Mouse (Mus musculus): ENCODE measurements around the gene Ablim1.

The Ablim1 gene

GRCm38 (mm10) chr19:57314346-57315012 is at the start of gene Ablim1:
TSS of gene Ablim1 (minus strand) at chr19:57314919.
- no peak for DNase-seq (ENCODE audit: low read depth)

GRCm38 (mm10) chr19:57363538-57363937 is 48.8 kb upstream of the Ablim1 start:
- DNase-seq (ENCODE audit: low read depth), result no peak

GRCm38 (mm10) chr19:57363076-57363475 is 48.4 kb upstream of the Ablim1 start:
- no peak for DNase-seq (ENCODE audit: low read depth)

- DNase-seq (ENCODE audit: low read depth), result no peak
Observed at GRCm38 (mm10) chr19:57362586-57362985, 47.9 kb upstream of the Ablim1 start.

GRCm38 (mm10) chr19:57361939-57362307 is 47.2 kb upstream of the Ablim1 start:
- DNase-seq (ENCODE audit: low read depth), result no peak

- DNase-seq (ENCODE audit: low read depth), result no peak
Observed at GRCm38 (mm10) chr19:57361131-57361938, 46.6 kb upstream of the Ablim1 start.

GRCm38 (mm10) chr19:57360341-57361130 is 45.8 kb upstream of the Ablim1 start, which contains the start of gene Fam160b1:
TSS of gene Fam160b1 (plus strand) at chr19:57360680.
- peak; percentile 83 for DNase-seq (ENCODE audit: low read depth)

- no peak for DNase-seq (ENCODE audit: low read depth)
Observed at GRCm38 (mm10) chr19:57359701-57360326, 45.1 kb upstream of the Ablim1 start.

- no peak for DNase-seq (ENCODE audit: low read depth)
Observed at GRCm38 (mm10) chr19:57358836-57359598, 44.3 kb upstream of the Ablim1 start.

- DNase-seq (ENCODE audit: low read depth), result peak; percentile 86
Observed at GRCm38 (mm10) chr19:57358322-57358721, 43.6 kb upstream of the Ablim1 start.

- no peak for DNase-seq (ENCODE audit: low read depth)
Observed at GRCm38 (mm10) chr19:57357811-57358210, 43.1 kb upstream of the Ablim1 start.

GRCm38 (mm10) chr19:57357244-57357643 is 42.5 kb upstream of the Ablim1 start:
- DNase-seq (ENCODE audit: low read depth), result no peak

GRCm38 (mm10) chr19:57356273-57356672 is 41.6 kb upstream of the Ablim1 start:
- DNase-seq (ENCODE audit: low read depth), result no peak

GRCm38 (mm10) chr19:57355451-57356251 is 40.9 kb upstream of the Ablim1 start:
- no peak for DNase-seq (ENCODE audit: low read depth)

GRCm38 (mm10) chr19:57354715-57355114 is 40.0 kb upstream of the Ablim1 start:
- DNase-seq (ENCODE audit: low read depth), result no peak

GRCm38 (mm10) chr19:57354050-57354449 is 39.3 kb upstream of the Ablim1 start:
- DNase-seq (ENCODE audit: low read depth), result no peak

- DNase-seq (ENCODE audit: low read depth), result no peak
Observed at GRCm38 (mm10) chr19:57353228-57353627, 38.5 kb upstream of the Ablim1 start.

GRCm38 (mm10) chr19:57352337-57352935 is 37.7 kb upstream of the Ablim1 start:
- no peak for DNase-seq (ENCODE audit: low read depth)

- no peak for DNase-seq (ENCODE audit: low read depth)
Observed at GRCm38 (mm10) chr19:57349096-57349495, 34.4 kb upstream of the Ablim1 start.

GRCm38 (mm10) chr19:57344678-57345077 is 30.0 kb upstream of the Ablim1 start:
- no peak for DNase-seq (ENCODE audit: low read depth)

Measured in c-Kit-positive CD71-negative TER-119-negative erythroid progenitor cells, embryonic 14.5 days (primary cell).